Mouse (Mus musculus) embryonic facial prominence, embryonic 11.5 days (tissue): ENCODE results near the gene Meis2. TPM values are rescaled to one million over a fixed set of nuclear protein-coding genes. Genes with fewer than 3 reads are reported as not detected.
A peak's percentile ranks its signal among the peaks of the same experiment; 100 is the strongest.

Experiments used
- ATAC-seq: fragments of 200-750 bp; cut with Nextera tagmentation; replicated peaks from 2 replicates; pipeline ENCODE4 v1.8.0; 2017; ENCODE audit warnings: low read depth; ENCODE audit not compliant: insufficient number of reproducible peaks, low FRiP score, low TSS enrichment
- DNase-seq: peaks from one replicate; pipeline ENCODE4 v3.0.0-alpha.2; 2015; ENCODE audit warnings: low spot score
- H3K27ac ChIP-seq: fragments of 300-500 bp; sonication (generic); replicated peaks from 2 replicates; pipeline ENCODE4 v1.5.1; 2014; ENCODE audit warnings: mild to moderate bottlenecking, low read depth, low read length, control low read depth
- H3K27me3 ChIP-seq: fragments of 300-500 bp; sonication (generic); 2 replicates; pipeline ENCODE4 v1.6.1; 2014; ENCODE audit warnings: mild to moderate bottlenecking, low read length, moderate library complexity, mixed read lengths; ENCODE audit not compliant: control insufficient read depth, insufficient read depth
- H3K36me3 ChIP-seq: fragments of 300-500 bp; sonication (generic); replicated peaks from 2 replicates; pipeline ENCODE4 v1.6.1; 2014; ENCODE audit warnings: low read depth, mild to moderate bottlenecking, low read length, moderate library complexity, mixed read lengths; ENCODE audit not compliant: control insufficient read depth, insufficient read depth
- H3K4me1 ChIP-seq: fragments of 300-500 bp; sonication (generic); 2 replicates; pipeline ENCODE4 v1.6.1; 2014; ENCODE audit warnings: low read length, mixed read lengths; ENCODE audit not compliant: control insufficient read depth, insufficient read depth
- H3K4me2 ChIP-seq: fragments of 300-500 bp; sonication (generic); 2 replicates; pipeline ENCODE4 v1.6.1; 2014; ENCODE audit warnings: low read depth, mild to moderate bottlenecking, control low read depth, low read length, moderate library complexity
- H3K4me3 ChIP-seq: fragments of 300-500 bp; sonication (generic); 2 replicates; pipeline ENCODE4 v1.5.1; 2014; ENCODE audit warnings: low read depth, low read length, control low read depth
- H3K9ac ChIP-seq: fragments of 300-500 bp; sonication (generic); replicated peaks from 2 replicates; pipeline ENCODE4 v1.6.1; 2014; ENCODE audit warnings: mild to moderate bottlenecking, control low read depth, low read length
- H3K9me3 ChIP-seq: fragments of 300-500 bp; sonication (generic); replicated peaks from 2 replicates; pipeline ENCODE4 v1.6.1; 2016; ENCODE audit warnings: mild to moderate bottlenecking, low read length, inconsistent platforms, mixed read lengths; ENCODE audit not compliant: control insufficient read depth
- WGBS: fragments of 180-500 bp; shearing (Covaris S2); extraction: QIAGEN DNeasy Blood & Tissue Kit; methylation state at CpG from one replicate; pipeline ENCODE4 v1.1.7; 2014; 5-methylcytosine and 5-hydroxymethylcytosine counted together
- polyA plus RNA-seq: library from polyadenylated mRNA; unstranded; fragments of >200 nt; fragmentation: Nextera tagmentation; extraction: Ambion mirVana; gene quantifications from 2 replicates; pipeline ENCODE4 v1.2.1, GENCODE M21; 2014

Meis2 gene
- polyA plus RNA-seq, 1 experiment from 2014 or later, result 65.3 TPM

DNA sequence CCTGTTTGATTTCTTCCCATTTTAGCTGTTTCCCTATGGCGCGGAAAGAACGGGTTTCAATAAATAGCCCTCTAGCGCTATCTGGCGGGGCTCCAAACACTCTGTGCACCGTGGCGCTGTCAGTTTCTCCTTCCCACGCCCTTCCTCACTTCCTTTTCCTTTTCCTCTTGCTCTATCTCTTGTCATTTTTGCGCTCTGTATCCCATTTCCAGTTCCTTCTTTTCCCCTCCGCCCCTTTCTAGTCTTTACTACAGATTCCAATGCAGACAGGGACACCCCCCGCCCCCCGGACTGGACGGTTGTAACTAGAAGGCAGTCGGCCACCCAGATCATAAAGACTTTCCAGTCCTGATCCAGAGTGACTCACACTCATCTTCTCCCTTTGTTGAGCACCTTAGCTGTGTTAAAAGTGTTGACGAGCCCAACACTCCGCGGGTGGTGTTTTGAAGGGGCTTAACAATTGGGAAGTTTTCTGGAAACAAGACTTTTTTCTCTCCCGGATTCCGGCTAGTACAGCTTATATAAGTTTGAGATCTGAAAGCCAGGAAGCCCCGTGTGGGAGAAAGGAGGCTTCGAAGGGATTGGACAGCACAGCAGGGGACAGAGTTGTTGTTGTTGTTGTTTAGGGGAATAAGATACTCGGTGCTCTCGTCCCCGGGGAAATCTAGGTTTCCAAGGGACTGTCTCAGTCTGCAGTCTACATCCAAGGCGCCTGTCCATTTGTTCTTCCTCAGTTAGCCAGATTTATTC, 6.1 kb upstream of the Meis2 start:
- Histone ChIP-seq H3K4me3 (peak overlapping the region; percentile 76), H3K9me3 (no peaks in the 10 kb centered on the region), H3K27ac (no peak overlapping the region), H3K4me1 (no peaks in the 10 kb centered on the region), H3K36me3 (no peaks in the 10 kb centered on the region), H3K27me3 (no peaks in the 10 kb centered on the region), H3K4me2 (peak overlapping the region; percentile 59), H3K9ac (peak overlapping the region; percentile 51)
- 1% methylated on average over 25 of the region's 25 CpGs for WGBS
- DNase-seq (peak; percentile 88), ATAC-seq (no peak)

DNA sequence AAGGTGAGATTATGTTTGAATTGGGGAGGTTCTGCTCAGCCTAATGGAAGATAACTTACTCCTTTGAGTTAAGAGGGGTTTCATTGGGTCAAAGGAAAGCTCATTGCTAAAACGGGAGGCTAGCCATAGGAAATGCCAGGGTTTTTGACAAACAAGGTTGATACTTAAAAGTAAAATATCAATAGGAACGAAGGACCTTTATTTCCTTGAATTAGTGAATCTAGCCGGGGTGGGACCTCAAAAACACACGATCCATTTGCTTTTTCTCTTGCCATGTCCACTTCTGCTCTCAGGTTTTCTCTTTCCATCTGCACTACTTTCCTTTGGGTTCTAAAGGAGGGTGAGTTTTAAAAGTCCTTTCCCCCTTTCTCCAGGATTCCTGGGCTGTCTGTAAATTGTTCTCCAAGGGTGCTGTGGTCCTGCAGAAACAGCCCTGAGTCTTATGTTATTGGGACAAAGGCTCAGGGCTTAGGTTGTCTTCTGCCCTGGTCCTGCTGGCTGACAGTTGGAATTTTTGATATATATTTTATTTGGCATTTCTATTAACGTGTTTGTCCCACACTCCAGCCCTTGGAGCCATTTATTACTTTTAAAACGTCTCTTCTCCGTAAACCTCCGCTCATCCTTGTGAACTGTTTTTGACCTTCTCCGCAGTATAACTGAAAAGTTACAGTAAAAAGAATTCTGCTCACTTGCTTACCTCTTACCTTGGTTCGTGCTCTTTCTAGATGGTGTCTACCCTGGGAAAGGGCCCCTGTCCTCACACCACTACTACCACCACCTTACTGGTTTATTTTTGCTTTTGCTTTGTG, 5.2 kb upstream of the Meis2 start:
- ATAC-seq, result no peak
- H3K4me3 ChIP-seq, result peak overlapping the region; percentile 76
- 10% methylated on average over 10 of the region's 10 CpGs for WGBS
- H3K4me1 ChIP-seq, result no peaks in the 10 kb centered on the region
- H3K4me2 ChIP-seq, result peak overlapping the region; percentile 59
- H3K27ac ChIP-seq, result no peak overlapping the region
- H3K36me3 ChIP-seq, result no peaks in the 10 kb centered on the region
- no peaks in the 10 kb centered on the region for H3K27me3 ChIP-seq
- no peaks in the 10 kb centered on the region for H3K9me3 ChIP-seq
- peak overlapping the region; percentile 51 for H3K9ac ChIP-seq
- no peak for DNase-seq

DNA sequence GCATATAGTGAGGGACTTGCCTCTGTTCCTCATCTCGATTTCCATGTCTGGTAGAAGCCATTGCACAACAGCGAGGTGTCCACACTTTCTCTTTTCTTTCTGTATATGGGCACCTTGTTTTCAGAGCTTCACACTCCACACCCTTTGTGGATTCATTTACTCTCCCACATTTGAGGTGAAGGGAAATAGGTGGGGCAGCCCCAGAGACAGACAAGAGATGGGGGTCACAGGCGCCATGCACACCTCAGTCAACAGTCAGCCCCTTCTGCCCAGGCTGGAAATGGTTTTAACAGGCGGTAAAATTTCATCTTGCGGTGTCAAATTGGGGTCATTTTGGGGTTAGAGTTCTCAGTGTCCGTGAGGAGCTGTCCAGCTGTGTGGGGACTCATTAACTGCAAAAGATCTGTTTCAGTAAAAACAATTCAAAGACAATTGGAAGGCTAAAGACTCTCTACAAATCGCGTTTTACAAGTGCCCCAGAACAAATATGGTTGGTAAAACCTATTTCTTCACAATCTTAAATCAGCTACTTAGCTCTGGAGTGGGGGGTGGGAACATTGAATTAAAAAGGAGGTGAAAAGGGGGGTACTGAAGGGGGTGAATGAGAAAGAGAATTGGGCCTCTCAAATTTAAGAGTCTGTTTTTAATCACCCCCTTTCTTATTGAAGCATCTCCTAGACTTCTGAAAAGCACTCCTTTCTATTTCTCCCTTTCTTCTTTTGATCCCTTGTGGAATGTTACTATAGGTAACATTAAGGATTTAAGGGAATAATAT, 4.0 kb upstream of the Meis2 start:
- no peaks in the 10 kb centered on the region for H3K4me1 ChIP-seq
- no peaks in the 10 kb centered on the region for H3K27me3 ChIP-seq
- no peaks in the 10 kb centered on the region for H3K36me3 ChIP-seq
- peak overlapping the region; percentile 74 for H3K9ac ChIP-seq
- ATAC-seq (no peak), DNase-seq (peak; percentile 49)
- peak overlapping the region; percentile 38; the same call in 1 of the 2 replicates for H3K27ac ChIP-seq
- under 1% methylated on average over 8 of the region's 8 CpGs for WGBS
- H3K9me3 ChIP-seq, result no peaks in the 10 kb centered on the region
- H3K4me2 ChIP-seq, result peak overlapping the region; percentile 38
- peak overlapping the region; percentile 76 for H3K4me3 ChIP-seq

GRCm38 (mm10) chr2:116068901-116069300, 3.3 kb upstream of the Meis2 start:
- peak; percentile 29 for DNase-seq
- H3K27ac ChIP-seq, result peak overlapping the region; percentile 97; the same call in 1 of the 2 replicates
- no peaks in the 10 kb centered on the region for H3K36me3 ChIP-seq
- no peaks in the 10 kb centered on the region for H3K9me3 ChIP-seq
- H3K4me3 ChIP-seq, result peak overlapping the region; percentile 76
- WGBS, result 8% methylated on average over 7 of the region's 7 CpGs
- no peaks in the 10 kb centered on the region for H3K27me3 ChIP-seq
- H3K9ac ChIP-seq, result peak overlapping the region; percentile 74
- ATAC-seq, result no peak
- no peaks in the 10 kb centered on the region for H3K4me1 ChIP-seq
- peak overlapping the region; percentile 38 for H3K4me2 ChIP-seq

DNA sequence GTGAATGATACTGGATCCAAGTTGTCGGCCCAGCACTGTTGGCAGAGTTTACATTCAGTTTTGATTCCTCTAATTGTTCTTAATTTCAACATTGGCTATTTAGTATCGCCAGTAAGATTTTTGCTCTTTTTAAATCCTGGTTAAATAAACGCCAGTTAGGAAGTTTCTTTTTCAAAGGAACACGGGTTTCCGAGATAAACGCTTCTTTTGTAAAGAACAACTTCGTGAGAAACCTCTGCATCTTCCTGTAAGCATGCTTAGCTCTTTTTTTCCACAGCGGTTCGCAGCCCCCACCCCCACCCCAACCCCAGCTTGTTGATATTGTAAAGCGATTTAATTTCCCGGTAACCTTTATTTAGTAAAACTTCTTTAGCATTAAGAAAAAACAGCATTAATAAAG, 2.8 kb upstream of the Meis2 start:
- Histone ChIP-seq H3K4me1 (no peaks in the 10 kb centered on the region), H3K27ac (peak overlapping the region; percentile 97; the same call in 1 of the 2 replicates), H3K9me3 (no peaks in the 10 kb centered on the region), H3K9ac (peak overlapping the region; percentile 74), H3K4me3 (peak overlapping the region; percentile 76), H3K4me2 (peak overlapping the region; percentile 84; the same call in 1 of the 2 replicates), H3K27me3 (no peaks in the 10 kb centered on the region), H3K36me3 (no peaks in the 10 kb centered on the region)
- WGBS, result 1% methylated on average over 11 of the region's 11 CpGs
- ATAC-seq, result no peak
- no peak for DNase-seq

DNA sequence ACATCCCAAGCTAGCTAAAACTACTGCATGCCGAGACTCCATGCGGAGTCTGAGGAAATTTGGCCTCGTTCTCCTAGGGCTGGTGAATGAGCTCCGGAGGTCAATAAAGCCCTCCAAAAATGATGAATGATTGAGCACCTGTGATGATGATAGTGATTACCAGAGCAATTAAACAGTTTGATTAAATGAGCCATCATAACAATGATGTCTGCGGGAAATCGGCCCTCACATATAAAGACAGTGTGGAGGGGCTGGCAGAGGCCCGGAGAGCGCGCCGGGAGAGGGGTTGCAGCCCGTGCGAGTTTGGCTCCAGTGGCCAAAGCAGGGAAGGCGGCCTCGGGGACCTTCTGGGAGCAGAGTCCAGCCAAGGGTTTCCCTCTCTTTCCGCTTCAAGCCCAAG, 2.1 kb upstream of the Meis2 start:
- Histone ChIP-seq H3K36me3 (no peaks in the 10 kb centered on the region), H3K4me1 (no peaks in the 10 kb centered on the region), H3K9me3 (no peaks in the 10 kb centered on the region), H3K27me3 (no peaks in the 10 kb centered on the region), H3K4me3 (peak overlapping the region; percentile 76), H3K9ac (peak overlapping the region; percentile 74), H3K4me2 (peak overlapping the region; percentile 84), H3K27ac (peak overlapping the region; percentile 97)
- ATAC-seq, result no peak
- peak; percentile 40 for DNase-seq
- under 1% methylated on average over 15 of the region's 15 CpGs for WGBS

DNA sequence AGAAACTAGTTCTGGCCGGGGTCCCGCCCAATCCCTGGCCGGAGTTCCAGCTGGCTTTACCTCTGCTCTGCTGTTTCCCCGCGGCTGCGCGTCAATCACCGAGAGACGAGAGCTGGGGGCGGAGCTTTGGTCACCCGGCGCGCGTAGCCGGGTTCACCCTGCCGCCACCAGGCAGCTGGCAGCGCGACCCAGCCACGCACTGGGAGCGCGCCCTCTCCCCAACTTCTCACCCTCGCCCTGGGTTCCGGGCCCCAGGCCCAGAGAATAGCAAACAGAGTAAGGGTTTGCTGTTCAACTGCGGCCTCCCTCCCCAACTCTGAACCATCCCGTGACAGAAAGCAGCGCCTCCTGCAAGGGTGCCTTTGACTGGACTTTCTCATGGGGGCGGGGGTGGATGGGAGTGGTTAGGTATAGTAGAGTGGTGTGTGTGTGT, 1.4 kb upstream of the Meis2 start:
- H3K27me3 ChIP-seq, result no peaks in the 10 kb centered on the region
- no peaks in the 10 kb centered on the region for H3K4me1 ChIP-seq

More for the DNA sequence above, 1.4 kb upstream of the Meis2 start:
- peak overlapping the region; percentile 76 for H3K4me3 ChIP-seq
- under 1% methylated on average over 27 of the region's 27 CpGs for WGBS
- no peaks in the 10 kb centered on the region for H3K36me3 ChIP-seq
- DNase-seq (peak; percentile 93), ATAC-seq (peak; percentile 57)
- H3K9me3 ChIP-seq, result no peaks in the 10 kb centered on the region
- H3K9ac ChIP-seq, result peak overlapping the region; percentile 68
- peak overlapping the region; percentile 97 for H3K27ac ChIP-seq
- peak overlapping the region; percentile 84 for H3K4me2 ChIP-seq
